Mouse (Mus musculus): ENCODE data around the gene Zfp385c. TPM values are rescaled to one million over a fixed set of nuclear protein-coding genes. Genes with fewer than 3 reads are reported as not detected.
A peak's percentile ranks its signal among the peaks of the same experiment; 100 is the strongest.

The Zfp385c gene
- polyA plus RNA-seq (2015; fragmentation: Nextera tagmentation; extraction: Ambion mirVana): 0.27 and 0.40 TPM in 2 replicates

DNA sequence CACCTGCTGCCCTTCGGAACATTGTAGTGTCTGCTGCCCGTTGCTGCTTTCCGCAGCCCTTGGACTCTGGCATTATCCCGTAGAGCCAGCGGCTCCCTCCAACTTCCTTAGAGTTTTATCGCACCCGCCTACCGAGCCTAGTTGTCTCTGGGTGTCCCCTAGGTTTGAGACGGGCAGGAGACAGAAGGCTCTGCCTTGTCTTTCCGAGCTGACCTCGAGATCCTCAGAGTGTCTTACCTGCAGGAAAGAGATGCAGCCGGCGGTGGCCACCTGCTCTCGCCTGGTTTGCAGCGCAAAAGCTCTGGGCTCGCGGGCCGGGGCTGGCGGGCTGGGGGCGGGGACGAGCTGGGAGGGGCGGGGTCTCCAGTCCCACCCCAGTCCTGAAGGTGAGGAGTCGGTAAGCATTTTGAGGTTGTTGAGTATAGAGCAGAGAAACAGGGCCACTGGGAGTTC lies at the start of gene Zfp385c:
Gene Zfp385c (minus strand): TSS at position 292 of the 453 bp plus-strand sequence.
- Histone ChIP-seq H3K27me3 (peaks cover 37% of the 10 kb centered on the region), H3K4me2 (peak within 1 kb of the TSS; percentile 72), H3K4me1 (peaks cover 20% of the 10 kb centered on the region), H3K4me3 (replicated peaks) (peak within 1 kb of the TSS; percentile 39), H3K27ac (no peak within 1 kb of the TSS), H3K9ac (peak within 1 kb of the TSS; percentile 35), H3K9me3 (replicated peaks) (no peaks in the 10 kb centered on the region), H3K36me3 (no peaks in the 10 kb centered on the region)
- ATAC-seq (replicated peaks; ENCODE audit: low FRiP score): no peak
- under 1% methylated on average over 23 of the region's 23 CpGs for WGBS

DNA sequence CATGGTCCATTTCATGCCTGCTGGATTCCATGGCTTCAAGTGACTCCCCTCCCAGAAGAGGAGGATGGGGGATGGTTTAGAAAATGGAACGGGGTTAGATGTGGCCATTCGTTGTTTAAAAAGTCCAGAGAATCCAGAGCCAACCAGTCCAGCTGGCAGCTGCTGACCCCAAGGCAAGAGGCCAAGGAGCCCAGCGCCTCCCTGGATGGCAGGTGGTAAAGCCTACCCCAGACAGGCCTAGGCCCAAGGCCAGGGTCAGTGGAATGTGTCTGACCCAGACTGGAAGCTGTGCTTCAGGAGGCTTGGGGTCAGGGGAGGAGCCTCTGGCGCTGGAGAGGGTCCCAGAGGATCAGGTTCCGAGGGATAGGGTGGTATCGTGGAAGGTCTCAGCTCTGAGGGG lies 49.1 kb upstream of the Zfp385c start:
- no peak for ATAC-seq (replicated peaks; ENCODE audit: low FRiP score)
- no peaks in the 10 kb centered on the region for H3K27me3 ChIP-seq
- no peak overlapping the region for H3K9ac ChIP-seq
- no peak overlapping the region for H3K27ac ChIP-seq
- H3K4me3 ChIP-seq (replicated peaks): no peak overlapping the region
- no peak overlapping the region for H3K4me2 ChIP-seq
- H3K36me3 ChIP-seq: no peaks in the 10 kb centered on the region
- H3K9me3 ChIP-seq (replicated peaks): no peaks in the 10 kb centered on the region
- peaks cover 15% of the 10 kb centered on the region for H3K4me1 ChIP-seq
- 52% methylated on average over 6 of the region's 6 CpGs for WGBS

- WGBS: 17% methylated on average over 5 of the region's 5 CpGs
Measured at GRCm38 (mm10) chr11:100738749-100739148, 46.5 kb upstream of the Zfp385c start.

GRCm38 (mm10) chr11:100738066-100738604 lies 45.9 kb upstream of the Zfp385c start, which contains the start of gene Rab5c:
TSS of gene Rab5c (minus strand) at chr11:100738215.
- Histone ChIP-seq H3K4me3 (replicated peaks) (peak within 1 kb of the TSS; percentile 67), H3K27ac (peak within 1 kb of the TSS; percentile 38), H3K9ac (peak within 1 kb of the TSS; percentile 76), H3K27me3 (no peaks in the 10 kb centered on the region), H3K9me3 (replicated peaks) (no peaks in the 10 kb centered on the region), H3K36me3 (peaks cover 1% of the 10 kb centered on the region; the same call in 1 of the 2 replicates), H3K4me2 (peak within 1 kb of the TSS; percentile 65), H3K4me1 (peaks cover 26% of the 10 kb centered on the region)
- WGBS: under 1% methylated on average over 39 of the region's 39 CpGs
- ATAC-seq (replicated peaks; ENCODE audit: low FRiP score): peak; percentile 100

More at GRCm38 (mm10) chr11:100738749-100739148, 46.5 kb upstream of the Zfp385c start:
- peak overlapping the region; percentile 18; the same call in 1 of the 2 replicates for H3K9ac ChIP-seq
- no peaks in the 10 kb centered on the region for H3K27me3 ChIP-seq
- peak overlapping the region; percentile 67 for H3K4me3 ChIP-seq (replicated peaks)
- peak overlapping the region; percentile 65 for H3K4me2 ChIP-seq
- peaks cover 26% of the 10 kb centered on the region for H3K4me1 ChIP-seq
- ATAC-seq (replicated peaks; ENCODE audit: low FRiP score): no peak; the same call in 1 of the 2 replicates
- no peaks in the 10 kb centered on the region for H3K9me3 ChIP-seq (replicated peaks)
- no peaks in the 10 kb centered on the region for H3K36me3 ChIP-seq
- H3K27ac ChIP-seq: no peak overlapping the region

GRCm38 (mm10) chr11:100737105-100737733 lies 45.0 kb upstream of the Zfp385c start:
- peaks cover 26% of the 10 kb centered on the region for H3K4me1 ChIP-seq
- 2% methylated on average over 13 of the region's 13 CpGs for WGBS
- H3K9me3 ChIP-seq (replicated peaks): no peaks in the 10 kb centered on the region

GRCm38 (mm10) chr11:100736746-100737080 lies 44.5 kb upstream of the Zfp385c start:
- Histone ChIP-seq H3K4me1 (peaks cover 26% of the 10 kb centered on the region), H3K27ac (peak overlapping the region; percentile 38; the same call in 1 of the 2 replicates), H3K9ac (peak overlapping the region; percentile 76; the same call in 1 of the 2 replicates), H3K4me3 (replicated peaks) (peak overlapping the region; percentile 67), H3K4me2 (peak overlapping the region; percentile 65), H3K9me3 (replicated peaks) (no peaks in the 10 kb centered on the region), H3K36me3 (peaks cover 7% of the 10 kb centered on the region; the same call in 1 of the 2 replicates), H3K27me3 (no peaks in the 10 kb centered on the region)
- 73% methylated on average over 4 of the region's 4 CpGs for WGBS
- ATAC-seq (replicated peaks; ENCODE audit: low FRiP score): no peak

More at GRCm38 (mm10) chr11:100737105-100737733, 45.0 kb upstream of the Zfp385c start:
- peak overlapping the region; percentile 65 for H3K4me2 ChIP-seq
- H3K4me3 ChIP-seq (replicated peaks): peak overlapping the region; percentile 67
- ATAC-seq (replicated peaks; ENCODE audit: low FRiP score): no peak
- H3K36me3 ChIP-seq: peaks cover 7% of the 10 kb centered on the region; the same call in 1 of the 2 replicates
- H3K27ac ChIP-seq: peak overlapping the region; percentile 38
- H3K27me3 ChIP-seq: no peaks in the 10 kb centered on the region
- H3K9ac ChIP-seq: peak overlapping the region; percentile 76

DNA sequence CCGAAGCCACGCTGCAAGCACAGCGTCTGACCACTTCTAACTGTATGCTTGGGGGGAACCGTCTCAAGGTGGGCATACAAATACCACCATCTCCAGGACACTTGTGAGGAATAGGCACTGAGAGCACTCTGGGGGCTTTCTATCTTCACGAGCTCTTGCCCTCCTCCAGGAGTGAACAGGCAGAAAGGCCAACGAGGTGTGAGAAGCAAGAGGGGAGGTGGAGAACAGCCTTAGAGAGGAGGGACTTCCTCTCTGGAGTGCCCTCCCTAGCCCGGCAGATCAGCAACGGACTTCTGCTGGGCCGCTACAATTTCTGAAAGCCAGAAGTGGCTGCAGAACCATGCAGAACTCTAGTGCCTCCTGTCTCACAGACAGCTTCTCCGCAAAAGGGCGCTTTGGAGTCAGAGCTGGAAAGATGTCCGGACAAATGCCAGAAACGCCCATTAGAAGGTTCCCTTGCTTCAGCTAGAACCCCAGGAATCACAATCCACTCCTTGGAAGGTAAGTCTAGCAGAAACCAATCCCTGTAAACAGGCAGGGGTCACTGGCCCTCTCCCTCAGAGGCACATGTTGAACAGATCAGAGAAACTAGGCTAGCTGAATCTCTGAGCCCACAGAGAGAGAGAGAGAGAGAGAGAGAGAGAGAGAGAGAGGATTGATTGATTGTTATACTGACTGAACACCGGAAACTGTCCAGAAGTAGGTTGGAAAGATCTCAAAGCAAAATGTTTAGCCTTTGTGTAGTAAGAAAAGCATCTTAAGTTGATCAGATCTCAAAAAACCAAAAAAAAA lies 43.9 kb upstream of the Zfp385c start:
- Histone ChIP-seq H3K4me3 (replicated peaks) (peak overlapping the region; percentile 67), H3K9ac (0 out of 2 replicates have a peak overlapping the region, but pooled peaks have one; percentile 9)
- WGBS: 72% methylated on average over 14 of the region's 14 CpGs

GRCm38 (mm10) chr11:100735134-100735865 lies 43.0 kb upstream of the Zfp385c start:
- ATAC-seq (replicated peaks; ENCODE audit: low FRiP score): no peak
- 90% methylated on average over 9 of the region's 9 CpGs for WGBS
- H3K9me3 ChIP-seq (replicated peaks): no peaks in the 10 kb centered on the region
- H3K36me3 ChIP-seq: peaks cover 7% of the 10 kb centered on the region; the same call in 1 of the 2 replicates
- H3K27me3 ChIP-seq: no peaks in the 10 kb centered on the region
- peak overlapping the region; percentile 65; the same call in 1 of the 2 replicates for H3K4me2 ChIP-seq
- H3K4me3 ChIP-seq (replicated peaks): peak overlapping the region; percentile 67
- no peak overlapping the region for H3K27ac ChIP-seq
- H3K4me1 ChIP-seq: peaks cover 26% of the 10 kb centered on the region
- H3K9ac ChIP-seq: 0 out of 2 replicates have a peak overlapping the region, but pooled peaks have one; percentile 9

More for the DNA sequence above, 43.9 kb upstream of the Zfp385c start:
- ATAC-seq (replicated peaks; ENCODE audit: low FRiP score): no peak
- peaks cover 7% of the 10 kb centered on the region; the same call in 1 of the 2 replicates for H3K36me3 ChIP-seq
- H3K4me2 ChIP-seq: peak overlapping the region; percentile 65
- H3K9me3 ChIP-seq (replicated peaks): no peaks in the 10 kb centered on the region
- peaks cover 26% of the 10 kb centered on the region for H3K4me1 ChIP-seq
- H3K27me3 ChIP-seq: no peaks in the 10 kb centered on the region
- H3K27ac ChIP-seq: no peak overlapping the region

GRCm38 (mm10) chr11:100730477-100731205 lies 38.4 kb upstream of the Zfp385c start:
- 79% methylated on average over 6 of the region's 6 CpGs for WGBS
- no peak overlapping the region for H3K4me3 ChIP-seq (replicated peaks)
- H3K27me3 ChIP-seq: no peaks in the 10 kb centered on the region
- peaks cover 10% of the 10 kb centered on the region for H3K4me1 ChIP-seq
- no peak overlapping the region for H3K27ac ChIP-seq
- H3K4me2 ChIP-seq: no peak overlapping the region
- peaks cover 24% of the 10 kb centered on the region; the same call in 1 of the 2 replicates for H3K36me3 ChIP-seq
- H3K9ac ChIP-seq: no peak overlapping the region
- ATAC-seq (replicated peaks; ENCODE audit: low FRiP score): no peak
- no peaks in the 10 kb centered on the region for H3K9me3 ChIP-seq (replicated peaks)

DNA sequence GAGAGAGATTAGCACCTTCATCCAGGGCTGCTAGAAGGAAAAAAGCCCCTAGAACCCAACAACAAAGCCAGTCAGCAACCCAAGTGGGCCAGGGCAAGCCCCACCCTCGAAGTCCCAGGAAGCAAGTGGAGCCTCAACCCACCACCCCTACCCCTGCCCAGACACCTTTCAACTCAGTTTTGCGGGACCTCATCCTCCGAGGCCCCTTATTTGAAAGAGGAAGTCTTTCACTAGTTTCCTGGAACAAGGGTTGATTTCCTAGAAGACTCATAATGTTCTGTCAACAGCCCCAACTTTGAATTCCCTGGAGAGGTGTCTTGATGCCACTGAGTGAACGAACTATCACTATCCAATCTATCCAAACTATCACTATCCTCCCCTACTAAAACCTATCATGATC lies 37.7 kb upstream of the Zfp385c start:
- Histone ChIP-seq H3K27ac (no peak overlapping the region), H3K9me3 (replicated peaks) (no peaks in the 10 kb centered on the region), H3K4me3 (replicated peaks) (no peak overlapping the region), H3K4me1 (peaks cover 11% of the 10 kb centered on the region), H3K27me3 (no peaks in the 10 kb centered on the region), H3K4me2 (no peak overlapping the region), H3K9ac (no peak overlapping the region), H3K36me3 (peaks cover 24% of the 10 kb centered on the region; the same call in 1 of the 2 replicates)
- 87% methylated on average over 4 of the region's 4 CpGs for WGBS
- ATAC-seq (replicated peaks; ENCODE audit: low FRiP score): no peak
